Mouse (Mus musculus): ENCODE measurements around the gene Gtpbp2.
A peak's percentile ranks its signal among the peaks of the same experiment; 100 is the strongest.

The Gtpbp2 gene

DNA sequence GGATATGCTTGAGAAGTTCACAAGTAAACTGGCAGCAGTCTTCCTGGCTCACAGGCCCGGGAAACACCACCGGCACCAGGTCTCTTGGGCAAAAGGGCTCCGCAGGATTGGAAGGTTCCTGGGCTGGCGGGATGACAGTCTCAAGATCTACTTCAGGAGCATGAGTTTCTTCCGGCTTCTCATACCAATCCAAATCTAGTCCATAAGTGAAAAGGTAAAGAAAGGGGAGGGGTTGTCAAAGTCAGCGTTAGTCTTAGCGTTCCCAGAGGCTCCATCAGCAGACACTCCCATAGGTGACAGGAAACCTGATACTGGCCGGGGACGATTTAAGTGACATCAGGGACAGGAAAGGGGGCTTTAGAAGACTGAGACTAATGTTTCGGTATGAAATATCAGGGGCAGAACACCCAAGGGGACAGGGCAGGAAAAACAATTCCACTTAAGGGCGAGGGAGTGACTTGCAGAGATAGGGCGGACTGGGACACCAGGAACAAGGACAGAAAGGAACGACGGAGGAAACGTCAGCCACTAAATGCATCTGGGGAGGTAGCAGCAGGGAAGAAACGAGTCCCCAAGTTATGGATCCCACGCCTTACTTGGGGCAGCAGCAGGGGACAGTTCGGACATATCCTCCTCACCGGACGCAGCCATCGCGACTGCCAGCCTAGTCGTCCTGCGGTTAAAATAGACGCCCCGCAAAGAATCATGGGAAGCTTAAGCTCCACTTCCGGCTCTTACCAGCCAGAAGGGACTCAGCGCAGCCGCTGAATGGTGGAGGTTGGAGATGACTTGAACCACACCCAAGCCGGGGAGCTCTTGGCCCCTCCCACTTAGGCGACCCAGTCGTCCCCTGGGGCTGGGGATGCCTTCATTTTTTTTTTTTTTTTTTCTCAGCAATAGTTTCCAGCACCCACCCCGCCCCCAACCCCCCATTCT lies 7.7 kb upstream of the Gtpbp2 start, which contains the start of gene Mad2l1bp:
Gene Mad2l1bp (minus strand): TSS at position 707 of the 936 bp plus-strand sequence.
- DNase-seq (ENCODE audit: extremely low spot score, low spot score) = peak; percentile 79

DNA sequence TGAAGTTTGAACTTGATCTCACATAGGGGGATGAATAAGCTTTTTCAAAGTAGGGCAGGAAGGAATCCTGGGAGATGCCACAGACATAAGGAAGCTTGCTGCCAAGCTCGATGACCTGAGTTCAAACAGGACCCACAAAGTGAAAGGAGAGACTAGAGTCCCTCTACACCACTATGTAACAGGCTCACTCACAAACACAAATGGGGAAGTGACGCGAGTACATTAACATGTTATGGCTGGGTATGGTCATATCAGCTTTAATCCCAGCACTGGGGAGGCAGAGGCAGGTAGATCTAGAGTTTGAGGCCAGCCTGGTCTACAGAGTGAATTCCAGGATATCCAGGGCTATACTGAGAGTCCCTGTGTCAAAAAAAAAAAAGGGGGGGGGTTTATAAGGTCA lies 6.5 kb upstream of the Gtpbp2 start:
- no peak for DNase-seq (ENCODE audit: extremely low spot score, low spot score)

DNA sequence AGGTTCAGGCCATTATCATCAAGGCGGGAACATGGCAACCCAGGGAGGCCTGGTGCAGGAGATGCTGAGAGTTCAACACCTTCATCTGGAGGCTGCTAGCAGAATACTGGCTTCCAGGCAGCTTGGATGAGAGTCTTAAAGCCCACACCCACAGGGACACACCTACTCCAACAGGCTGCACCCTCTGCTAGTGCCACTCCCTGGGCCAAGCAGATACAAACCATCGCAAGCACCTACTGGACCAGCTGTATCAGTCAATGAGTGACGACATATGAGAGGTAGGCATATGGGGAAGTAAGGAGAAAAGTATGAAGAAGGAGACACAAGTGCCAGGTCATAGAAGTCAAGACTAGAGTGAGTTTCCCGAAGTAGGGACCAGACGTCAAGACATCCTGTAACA lies 4.2 kb upstream of the Gtpbp2 start:
- DNase-seq (ENCODE audit: extremely low spot score, low spot score) = no peak

DNA sequence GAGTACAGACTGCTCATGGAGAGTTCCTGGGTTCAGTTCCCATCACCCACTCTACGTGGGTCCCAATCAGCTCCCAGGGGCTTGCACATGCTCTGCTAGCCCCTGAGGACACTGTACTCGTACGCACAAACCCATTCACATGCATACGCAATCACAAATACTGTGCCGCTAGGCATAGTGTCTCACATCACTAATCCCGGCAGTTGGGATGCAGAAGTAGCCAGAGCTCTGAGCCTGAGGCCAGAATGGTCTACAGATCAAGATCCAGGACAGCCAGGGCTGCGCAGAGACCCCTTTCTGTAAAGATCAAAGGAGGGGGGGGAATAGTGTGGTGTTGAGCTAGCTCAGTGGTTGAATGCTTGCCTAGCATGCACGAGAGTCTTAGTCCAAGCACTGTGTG lies 3.7 kb upstream of the Gtpbp2 start:
- DNase-seq (ENCODE audit: extremely low spot score, low spot score) = no peak

DNA sequence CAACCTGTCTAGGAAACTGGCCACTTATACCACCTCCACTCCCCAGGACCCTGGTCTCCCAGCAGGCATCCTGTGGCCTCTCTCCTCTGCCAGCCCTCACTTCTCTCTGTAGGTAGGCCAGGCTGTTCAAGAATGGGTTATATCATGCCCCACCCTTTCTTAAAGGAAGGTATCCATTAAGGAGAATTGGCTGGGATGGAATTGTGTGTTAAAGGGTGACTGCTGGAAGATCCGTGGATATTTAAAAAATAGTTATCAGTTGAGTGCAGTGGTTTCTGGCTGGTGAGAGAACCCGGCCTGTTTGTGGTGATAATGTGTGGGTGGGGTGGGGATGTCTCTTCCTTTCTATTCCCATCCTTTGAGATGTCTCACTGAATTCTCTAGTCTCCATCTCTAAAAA lies 1.6 kb upstream of the Gtpbp2 start:
- DNase-seq (ENCODE audit: extremely low spot score, low spot score) = no peak

DNA sequence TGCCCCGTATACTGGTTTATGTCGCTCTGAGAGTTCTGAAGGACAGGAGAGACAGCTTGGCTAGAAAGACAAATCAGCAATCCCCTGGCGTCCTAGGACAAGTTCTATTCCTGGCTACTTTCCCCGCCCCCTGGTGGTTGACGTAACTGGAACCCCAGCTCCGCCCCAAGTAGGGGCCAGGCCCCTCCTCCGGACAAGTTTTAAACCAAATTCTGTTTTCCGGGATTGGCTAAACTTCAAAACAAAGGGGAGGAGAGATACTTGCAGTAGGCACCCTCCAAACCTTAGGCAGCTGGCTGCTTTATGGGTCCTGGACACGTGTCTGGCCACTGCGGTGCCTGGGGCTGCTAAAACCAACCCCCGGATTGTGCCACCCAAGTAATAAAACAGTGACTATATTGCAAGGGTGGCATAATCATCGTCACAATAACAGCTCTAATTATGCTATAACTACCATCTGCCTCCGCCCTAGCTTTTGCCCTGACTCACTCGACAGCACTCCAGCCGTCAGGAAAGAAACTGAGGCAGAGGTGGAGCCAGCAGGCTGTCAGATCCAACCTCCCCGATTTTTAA lies 656 bp upstream of the Gtpbp2 start:
- peak; percentile 82 for DNase-seq (ENCODE audit: extremely low spot score, low spot score)

DNA sequence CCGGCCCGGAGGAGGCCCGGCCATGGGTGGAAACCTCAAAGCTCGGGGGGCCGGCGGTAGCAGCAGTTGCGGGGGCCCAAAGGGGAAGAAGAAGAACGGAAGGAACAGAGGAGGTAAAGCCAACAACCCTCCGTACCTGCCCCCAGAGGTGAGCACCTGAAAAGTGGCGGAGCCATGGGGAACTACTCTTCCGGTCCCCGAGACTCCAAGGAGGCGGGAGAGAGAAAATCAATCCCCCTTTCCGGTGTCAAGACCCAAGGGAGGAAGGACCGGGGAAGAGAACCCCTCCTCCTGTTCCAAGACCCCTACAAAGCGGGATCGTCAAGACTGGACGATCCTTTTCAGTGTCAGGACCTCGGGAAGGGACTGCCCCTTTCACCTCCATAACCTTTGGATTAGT lies 347 bp downstream of the Gtpbp2 start:
- no peak for DNase-seq (ENCODE audit: extremely low spot score, low spot score)

DNA sequence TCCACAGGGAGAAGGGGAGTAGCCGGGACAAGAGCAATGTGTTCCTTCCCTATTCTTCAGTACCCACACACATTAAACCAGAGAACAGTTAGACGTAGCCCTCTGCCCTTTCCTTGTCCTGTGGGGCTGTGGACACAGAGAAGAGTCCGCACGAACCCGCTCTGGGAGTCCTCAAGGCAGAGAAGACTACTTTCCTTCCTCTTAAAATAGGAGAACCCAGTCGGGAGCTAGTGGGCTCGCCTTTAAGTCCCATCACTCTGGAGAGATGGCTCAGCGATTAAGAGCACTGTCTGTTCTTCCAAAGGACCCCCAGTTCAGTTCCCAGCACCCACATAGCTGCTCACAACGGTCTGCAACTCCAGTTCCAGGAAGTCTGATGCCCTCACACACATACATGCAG lies 878 bp downstream of the Gtpbp2 start:
- no peak for DNase-seq (ENCODE audit: extremely low spot score, low spot score)

DNA sequence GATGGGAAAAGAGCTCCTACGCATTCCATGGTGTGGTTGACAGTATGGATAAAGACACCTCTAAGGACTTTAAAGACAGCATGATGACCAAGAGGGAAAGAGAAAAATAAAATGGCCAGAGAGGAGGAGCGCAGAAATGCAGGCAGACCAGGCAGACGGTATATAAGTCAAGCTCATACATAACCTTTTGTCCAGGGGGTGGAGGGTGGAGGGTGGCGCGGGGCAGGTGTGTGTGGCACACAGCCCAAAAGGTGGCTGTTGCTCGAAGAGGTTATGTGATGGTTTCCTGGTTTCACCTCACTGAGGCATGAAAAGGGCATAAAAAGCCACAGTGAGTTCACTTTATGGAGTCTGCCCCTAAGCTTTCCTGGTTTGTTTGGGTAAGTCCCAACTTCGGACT lies 1.7 kb downstream of the Gtpbp2 start:
- DNase-seq (ENCODE audit: extremely low spot score, low spot score) = no peak

DNA sequence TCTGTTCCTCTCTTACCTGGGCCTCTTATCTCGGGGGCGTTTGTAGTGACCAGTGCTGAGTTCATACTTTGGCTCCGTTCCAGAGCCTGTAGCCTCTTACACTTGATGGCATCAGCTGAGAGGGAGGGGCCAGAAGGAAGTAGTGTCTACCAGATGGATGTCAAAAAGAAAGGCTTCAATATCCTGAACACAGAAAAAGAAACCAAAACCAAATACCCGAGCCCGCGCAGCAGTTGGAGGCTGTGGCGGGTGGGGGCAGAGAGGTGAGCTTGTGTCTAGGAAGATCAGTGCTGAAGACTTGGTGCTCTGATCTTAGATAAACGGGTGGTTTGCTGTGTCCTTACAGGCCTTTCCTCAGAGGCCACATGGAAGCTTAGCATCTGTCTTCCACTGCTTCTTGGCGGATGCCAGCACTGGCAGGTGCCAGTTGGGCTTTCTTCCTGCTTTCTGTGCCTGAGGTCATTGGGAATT lies 2.2 kb downstream of the Gtpbp2 start:
- no peak for DNase-seq (ENCODE audit: extremely low spot score, low spot score)

DNA sequence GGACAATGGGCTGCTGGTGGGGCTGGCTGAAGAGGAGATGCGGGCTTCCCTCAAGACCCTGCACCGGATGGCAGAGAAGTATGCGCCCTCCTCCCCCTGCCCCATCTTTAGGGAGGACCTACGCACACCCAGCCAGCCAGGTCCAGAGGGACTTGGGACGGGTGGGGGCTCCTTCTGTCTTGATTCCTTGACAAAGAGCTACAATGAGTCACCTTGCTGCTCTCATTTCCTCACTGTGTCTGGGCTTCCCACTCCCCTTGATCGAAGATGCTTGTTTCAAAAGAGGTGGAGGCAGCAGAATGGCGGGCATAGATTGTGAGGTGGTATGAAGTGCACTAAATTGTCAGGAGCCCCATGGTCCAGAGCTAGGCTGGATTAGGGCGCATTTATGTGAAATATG lies 3.5 kb downstream of the Gtpbp2 start:
- no peak for DNase-seq (ENCODE audit: extremely low spot score, low spot score)

DNA sequence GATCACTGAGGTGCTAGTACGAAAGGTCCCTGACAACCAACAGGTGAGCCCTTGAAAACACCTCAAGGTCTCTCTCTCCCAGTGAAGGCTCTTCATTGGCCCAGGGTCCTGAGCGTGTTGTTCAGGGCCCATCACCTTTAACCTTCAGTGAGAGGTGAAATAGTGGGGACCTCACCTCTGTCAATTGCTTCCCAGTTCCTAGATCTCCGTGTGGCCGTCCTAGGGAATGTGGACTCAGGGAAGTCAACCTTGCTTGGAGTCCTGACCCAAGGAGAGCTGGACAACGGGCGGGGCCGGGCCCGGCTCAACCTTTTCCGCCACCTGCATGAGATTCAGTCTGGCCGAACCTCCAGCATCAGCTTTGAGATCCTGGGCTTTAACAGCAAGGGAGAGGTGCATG lies 4.0 kb downstream of the Gtpbp2 start:
- DNase-seq (ENCODE audit: extremely low spot score, low spot score) = no peak

DNA sequence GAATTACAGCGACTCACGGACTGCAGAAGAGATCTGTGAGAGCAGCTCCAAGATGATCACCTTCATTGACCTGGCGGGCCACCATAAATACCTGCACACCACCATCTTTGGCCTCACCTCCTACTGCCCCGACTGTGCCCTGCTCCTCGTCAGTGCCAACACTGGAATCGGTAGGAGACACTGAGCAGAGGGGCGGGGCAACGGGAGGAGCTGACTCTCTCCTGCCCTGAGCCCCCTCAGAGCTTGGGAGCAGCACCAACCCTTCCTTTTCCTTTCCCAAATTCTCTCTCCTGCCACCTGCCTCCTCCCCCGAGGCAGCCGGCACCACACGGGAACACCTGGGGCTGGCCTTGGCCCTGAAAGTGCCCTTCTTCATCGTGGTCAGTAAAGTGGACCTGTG lies 4.6 kb downstream of the Gtpbp2 start:
- DNase-seq (ENCODE audit: extremely low spot score, low spot score) = no peak

DNA sequence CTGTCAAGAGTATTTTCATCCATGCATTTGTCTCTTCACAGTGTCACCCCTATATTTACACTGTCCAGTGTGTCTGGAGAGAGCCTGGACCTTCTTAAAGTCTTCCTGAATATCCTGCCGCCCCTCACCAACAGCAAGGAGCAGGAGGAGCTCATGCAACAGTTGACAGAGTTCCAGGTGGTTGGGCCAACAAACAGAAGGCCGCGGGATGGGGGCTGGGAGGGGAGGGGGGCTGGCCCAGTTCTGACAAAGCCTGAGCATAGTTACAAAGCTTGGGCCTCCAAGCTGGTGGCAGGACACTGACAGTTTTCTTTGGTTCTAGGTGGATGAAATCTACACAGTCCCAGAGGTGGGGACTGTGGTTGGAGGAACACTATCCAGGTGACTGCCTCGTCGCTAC lies 5.4 kb downstream of the Gtpbp2 start:
- no peak for DNase-seq (ENCODE audit: extremely low spot score, low spot score)

DNA sequence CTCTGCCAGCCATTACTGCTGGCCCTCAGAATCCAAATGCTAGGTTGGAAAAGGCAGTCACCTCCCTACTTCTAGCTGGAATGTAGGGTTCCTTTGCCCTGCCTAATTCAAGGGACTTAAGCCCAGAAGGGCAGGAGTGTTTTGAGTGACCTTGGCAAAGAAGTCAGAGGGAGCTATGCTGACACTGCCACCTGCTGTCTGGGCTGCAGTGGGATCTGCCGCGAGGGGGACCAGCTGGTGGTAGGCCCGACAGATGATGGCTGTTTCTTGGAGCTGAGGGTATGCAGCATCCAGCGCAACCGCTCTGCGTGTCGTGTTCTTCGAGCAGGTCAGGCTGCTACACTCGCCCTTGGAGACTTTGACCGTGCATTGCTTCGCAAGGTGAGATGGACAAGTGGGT lies 6.2 kb downstream of the Gtpbp2 start:
- no peak for DNase-seq (ENCODE audit: extremely low spot score, low spot score)

DNA sequence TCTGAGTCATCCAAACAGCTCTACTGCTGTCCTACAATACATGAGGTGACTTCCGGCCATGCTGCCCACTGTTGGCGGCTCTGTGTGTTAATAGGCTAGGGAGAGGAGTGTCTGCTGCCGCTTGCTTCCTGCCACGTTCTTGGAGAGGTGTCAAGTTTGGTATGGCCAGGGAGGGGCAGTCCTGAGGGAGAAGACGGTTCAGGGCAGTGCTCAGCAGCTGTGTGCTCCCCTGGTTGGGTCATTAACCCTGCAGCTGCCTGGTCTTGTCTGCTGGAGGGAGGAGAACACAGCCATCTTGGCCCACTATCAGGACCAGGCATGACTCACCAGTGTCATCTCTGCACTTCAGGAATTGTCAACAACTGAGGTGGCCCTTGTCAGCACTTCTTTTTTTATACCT lies 7.5 kb downstream of the Gtpbp2 start:
- DNase-seq (ENCODE audit: extremely low spot score, low spot score) = no peak

DNA sequence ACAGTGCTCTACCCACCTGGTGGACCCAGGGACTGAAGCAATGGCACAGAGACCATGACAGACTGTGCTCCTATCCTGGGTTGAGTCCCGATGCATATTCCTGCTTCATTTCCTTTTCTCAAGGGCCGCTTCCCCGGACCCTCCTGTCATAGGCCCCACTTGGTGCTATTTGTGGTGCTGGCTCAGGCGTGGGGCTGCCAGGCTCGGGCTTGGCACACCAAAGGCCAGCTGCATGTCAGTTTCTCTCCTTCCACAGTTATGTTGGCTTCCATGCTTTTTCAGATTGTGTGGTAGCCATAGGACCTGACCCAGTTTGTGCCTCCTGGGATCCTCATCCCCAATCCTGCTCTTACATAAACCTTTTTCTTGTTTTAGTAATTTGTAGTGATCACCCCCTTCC lies 7.9 kb downstream of the Gtpbp2 start:
- no peak for DNase-seq (ENCODE audit: extremely low spot score, low spot score)

DNA sequence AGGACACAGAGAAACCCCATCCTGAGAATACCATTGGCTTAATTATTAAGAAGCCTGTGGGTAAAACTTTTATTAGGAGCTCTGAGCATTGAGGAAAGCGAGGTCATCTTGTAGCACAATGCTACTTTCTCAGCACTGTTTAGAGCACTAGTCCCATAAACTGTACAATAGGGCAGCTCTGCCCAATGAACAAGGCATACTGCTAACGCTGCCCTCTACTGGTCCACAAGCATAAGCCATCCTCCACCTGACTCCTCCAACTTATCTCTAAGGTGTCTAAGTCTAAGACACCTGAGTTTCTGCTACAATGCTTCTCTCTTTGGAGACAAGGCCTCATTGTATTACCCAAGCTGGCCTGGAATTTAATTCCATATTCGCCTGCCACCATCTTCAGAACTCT lies 9.7 kb downstream of the Gtpbp2 start:
- DNase-seq (ENCODE audit: extremely low spot score, low spot score) = no peak

DNA sequence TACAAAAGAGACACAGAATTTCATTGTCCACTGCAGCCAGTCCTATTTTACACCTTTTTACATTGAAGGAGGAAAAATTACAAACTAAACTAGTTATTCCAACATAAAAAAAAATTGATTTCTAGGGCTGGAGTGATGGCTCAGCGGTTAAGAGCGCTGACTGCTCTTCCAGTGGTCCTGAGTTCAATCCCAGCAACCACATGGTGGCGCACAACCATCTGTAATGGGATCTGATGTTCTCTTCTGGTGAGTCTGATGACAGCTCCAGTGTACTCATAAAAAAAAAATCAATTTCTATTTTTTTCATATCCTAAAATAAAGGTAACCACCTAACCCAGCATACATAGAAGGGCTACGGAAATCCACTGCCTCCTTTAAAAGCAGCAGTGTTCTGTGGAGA lies 21.4 kb downstream of the Gtpbp2 start:
- DNase-seq (ENCODE audit: extremely low spot score, low spot score) = no peak

DNA sequence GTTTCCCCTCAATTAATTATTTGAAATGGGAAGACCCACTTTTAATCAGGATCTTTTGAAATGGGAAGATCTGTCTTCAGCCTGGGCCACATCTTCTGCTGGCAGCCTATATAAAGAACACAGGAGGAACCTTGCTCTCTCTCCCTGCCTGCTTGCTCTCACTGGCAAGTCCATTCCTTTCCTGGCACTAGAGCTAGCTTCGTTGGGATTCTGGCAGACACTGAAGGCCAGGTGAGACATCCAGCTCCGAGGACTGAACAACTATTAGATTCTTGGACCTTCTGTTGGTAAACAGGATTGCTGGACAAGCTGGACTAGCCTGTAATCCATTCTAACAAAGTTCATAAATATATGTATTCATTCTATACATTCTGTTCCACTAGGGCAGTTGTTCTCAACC lies 28.0 kb downstream of the Gtpbp2 start:
- no peak for DNase-seq (ENCODE audit: extremely low spot score, low spot score)

DNA sequence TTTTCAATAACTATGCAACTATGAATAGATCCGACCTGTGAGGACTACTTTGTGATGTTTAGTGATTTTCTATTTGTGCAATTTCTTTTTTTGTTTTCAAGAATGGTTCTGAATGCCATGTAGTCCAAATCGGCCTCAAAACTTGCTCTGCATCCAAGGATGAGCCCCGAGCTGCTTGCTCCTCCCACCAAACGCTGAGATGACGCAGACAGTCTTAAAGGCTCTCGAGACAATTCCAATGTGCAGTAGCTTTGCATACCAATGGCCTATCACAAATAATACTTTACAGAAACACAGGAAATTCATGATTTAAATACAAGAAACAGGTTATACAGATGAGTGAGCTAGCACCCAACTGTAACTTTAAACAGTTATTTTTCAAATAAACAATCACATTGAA lies 40.3 kb downstream of the Gtpbp2 start:
- no peak for DNase-seq (ENCODE audit: extremely low spot score, low spot score)

DNA sequence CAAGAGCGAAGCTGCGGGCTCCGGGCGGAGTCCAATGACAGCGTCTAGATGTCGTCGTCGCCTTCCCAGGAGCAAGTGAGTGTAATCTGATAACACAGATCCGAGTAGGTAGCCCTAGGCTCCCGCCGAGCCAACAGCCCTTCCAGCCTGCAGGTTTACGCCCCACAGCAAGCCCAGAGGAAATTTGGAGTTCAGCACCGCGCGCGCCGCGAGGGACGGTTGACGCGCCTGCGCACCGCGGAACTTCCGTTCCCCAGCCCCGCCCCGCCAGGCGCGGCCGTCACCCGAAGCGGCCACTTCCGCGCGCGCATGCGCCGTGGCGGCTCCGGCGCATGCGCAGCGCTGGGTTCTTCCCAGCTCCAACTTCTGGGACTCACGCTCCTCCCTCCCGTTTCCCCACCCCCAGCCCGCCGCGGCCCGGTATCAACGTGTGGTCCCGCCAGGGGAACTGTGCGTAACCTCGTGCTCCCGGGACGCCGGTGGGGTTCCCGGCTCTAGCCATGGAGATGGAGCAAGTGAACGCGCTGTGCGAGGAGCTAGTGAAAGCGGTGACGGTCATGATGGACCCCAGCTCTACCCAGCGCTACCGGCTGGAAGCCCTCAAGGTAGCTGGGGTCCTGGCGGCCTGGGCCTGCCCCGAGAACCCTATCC lies 41.7 kb downstream of the Gtpbp2 start, which contains the start of the genes Polh and Xpo5:
Gene Polh (minus strand): TSS at position 225 of the 651 bp plus-strand sequence.
Gene Xpo5 (plus strand): TSS at position 362 of the 651 bp plus-strand sequence.
- peak; percentile 95 for DNase-seq (ENCODE audit: extremely low spot score, low spot score)
